Mouse (Mus musculus) small intestine, adult 2 months (tissue): ENCODE measurements around the gene Bst1. TPM values are rescaled to one million over a fixed set of nuclear protein-coding genes. Genes with fewer than 3 reads are reported as not detected.
A peak's percentile ranks its signal among the peaks of the same experiment; 100 is the strongest.

ENCODE experiments used
- H3K27ac ChIP-seq: fragments of 200-500 bp; 2 replicates; pipeline ENCODE4 v1.5.1; 2012; ENCODE audit warnings: low read depth, low read length, control low read depth, inconsistent platforms; ENCODE audit not compliant: insufficient read depth
- H3K27me3 ChIP-seq: fragments of 200-500 bp; 2 replicates; pipeline ENCODE4 v1.6.1; 2012; ENCODE audit warnings: mild to moderate bottlenecking, moderate library complexity, low read length, inconsistent platforms; ENCODE audit not compliant: control insufficient read depth, insufficient read depth
- H3K36me3 ChIP-seq: fragments of 200-500 bp; 2 replicates; pipeline ENCODE4 v1.6.1; 2012; ENCODE audit warnings: mild to moderate bottlenecking, low read length, control low read depth, inconsistent platforms; ENCODE audit not compliant: control insufficient read depth, insufficient read depth
- H3K4me1 ChIP-seq: fragments of 200-500 bp; 2 replicates; pipeline ENCODE4 v1.6.1; 2012; ENCODE audit warnings: low read length, inconsistent platforms, mixed read lengths; ENCODE audit not compliant: control insufficient read depth, insufficient read depth, insufficient read length
- H3K4me3 ChIP-seq: fragments of 200-500 bp; 2 replicates; pipeline ENCODE4 v1.5.1; 2012; ENCODE audit warnings: low read depth, mild to moderate bottlenecking, control low read depth, inconsistent platforms, low read length, moderate library complexity
- CTCF ChIP-seq: fragments of 200-500 bp; IDR thresholded peaks from 2 replicates; pipeline ENCODE4 v1.5.1; 2012; ENCODE audit warnings: low read depth, mild to moderate bottlenecking, control low read depth, inconsistent platforms, low read length, moderate library complexity, mixed read lengths; ENCODE audit not compliant: insufficient replicate concordance, insufficient read length; ENCODE audit errors: extremely low read depth
- POLR2A ChIP-seq: fragments of 200-500 bp; IDR thresholded peaks from 2 replicates; pipeline ENCODE4 v1.6.1; 2012; ENCODE audit warnings: low read depth, mild to moderate bottlenecking, control low read depth, inconsistent platforms, low read length, moderate library complexity
- WGBS: fragments of 180-500 bp; shearing (Covaris S2); methylation state at CpG from one replicate; pipeline ENCODE4 v1.1.7; 2018; 5-methylcytosine and 5-hydroxymethylcytosine counted together
- polyA plus RNA-seq: library from polyadenylated mRNA; depleted of rRNA; stranded (reverse); fragments of >200 nt; gene quantifications from 2 replicates; pipeline ENCODE4 v1.2.3, GENCODE M21; 2012

Gene Bst1
- polyA plus RNA-seq, 1 experiment = 87.8 TPM

DNA sequence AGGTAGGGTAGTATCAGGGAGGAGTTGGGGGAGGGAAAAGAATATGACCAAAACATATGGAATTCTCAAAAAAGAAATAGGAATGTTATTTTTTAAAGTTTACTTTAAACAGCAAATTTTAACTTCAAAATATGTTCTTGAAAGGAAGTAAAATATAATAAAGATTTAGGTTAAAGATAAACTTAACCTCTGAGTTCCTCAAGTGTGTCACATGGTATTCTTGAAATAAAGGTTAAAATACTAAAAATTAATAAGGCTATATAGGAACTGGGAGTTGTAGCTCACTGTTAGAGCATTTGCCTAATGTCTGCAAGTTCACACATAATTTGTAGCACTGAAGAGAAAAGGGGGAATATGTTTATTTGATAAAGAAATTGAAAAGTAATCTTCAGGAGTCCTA, 17.4 kb upstream of the Bst1 start:
- no peak for TF ChIP-seq CTCF
- no peak for TF ChIP-seq POLR2A
- no peak overlapping the region for H3K4me3 ChIP-seq
- no peaks in the 10 kb centered on the region for H3K27me3 ChIP-seq
- no peak overlapping the region for H3K27ac ChIP-seq
- no peaks in the 10 kb centered on the region for H3K4me1 ChIP-seq
- H3K36me3 ChIP-seq = no peaks in the 10 kb centered on the region

DNA sequence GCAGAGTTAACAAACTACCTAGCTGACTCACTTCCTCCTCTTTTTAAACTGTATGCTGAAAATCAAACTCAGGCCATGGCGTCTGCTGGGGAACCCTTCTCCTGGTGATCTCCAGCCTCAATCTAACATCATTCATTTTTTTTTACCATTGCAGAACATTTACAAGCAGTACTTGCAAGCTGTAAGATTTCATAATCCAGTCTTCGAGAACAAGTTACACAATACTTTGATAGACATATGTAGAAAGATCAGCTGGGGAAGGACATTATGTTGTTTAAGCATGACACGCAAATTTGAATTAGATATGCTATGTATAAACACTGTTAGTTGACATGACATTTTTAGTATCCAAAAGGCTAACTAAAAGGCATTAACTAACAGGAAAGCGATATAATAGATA, 16.9 kb upstream of the Bst1 start:
- H3K27ac ChIP-seq = no peak overlapping the region
- H3K4me1 ChIP-seq = peaks cover 2% of the 10 kb centered on the region; the same call in 1 of the 2 replicates
- H3K36me3 ChIP-seq = no peaks in the 10 kb centered on the region
- TF ChIP-seq POLR2A (no peak), CTCF (no peak)
- WGBS = 80% methylated on average over 4 of the region's 4 CpGs
- H3K27me3 ChIP-seq = no peaks in the 10 kb centered on the region
- H3K4me3 ChIP-seq = no peak overlapping the region

DNA sequence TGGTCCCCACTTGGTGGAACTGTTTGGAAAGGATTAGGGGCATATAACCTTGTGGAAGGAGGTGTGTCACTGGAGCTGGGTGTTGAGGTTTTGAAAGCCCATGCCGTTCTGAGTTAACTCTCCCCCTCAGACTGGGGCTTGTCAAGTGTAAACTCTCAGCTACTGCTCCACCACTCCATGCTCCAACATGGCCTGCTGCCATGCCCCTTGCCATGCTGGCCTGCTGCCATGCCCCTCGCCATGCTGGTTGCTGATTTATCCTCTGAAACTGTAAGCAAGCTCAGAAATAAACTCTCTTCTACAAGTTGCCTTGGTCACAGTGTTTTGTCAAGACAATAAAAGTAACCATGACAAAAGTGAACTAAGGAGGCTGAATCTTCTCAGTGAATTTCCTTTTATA, 13.3 kb upstream of the Bst1 start:
- Histone ChIP-seq H3K27me3 (no peaks in the 10 kb centered on the region), H3K36me3 (no peaks in the 10 kb centered on the region), H3K4me3 (no peak overlapping the region), H3K27ac (no peak overlapping the region), H3K4me1 (peaks cover 4% of the 10 kb centered on the region)
- 93% methylated on average over 2 of the region's 2 CpGs for WGBS
- TF ChIP-seq POLR2A (no peak), CTCF (no peak)

DNA sequence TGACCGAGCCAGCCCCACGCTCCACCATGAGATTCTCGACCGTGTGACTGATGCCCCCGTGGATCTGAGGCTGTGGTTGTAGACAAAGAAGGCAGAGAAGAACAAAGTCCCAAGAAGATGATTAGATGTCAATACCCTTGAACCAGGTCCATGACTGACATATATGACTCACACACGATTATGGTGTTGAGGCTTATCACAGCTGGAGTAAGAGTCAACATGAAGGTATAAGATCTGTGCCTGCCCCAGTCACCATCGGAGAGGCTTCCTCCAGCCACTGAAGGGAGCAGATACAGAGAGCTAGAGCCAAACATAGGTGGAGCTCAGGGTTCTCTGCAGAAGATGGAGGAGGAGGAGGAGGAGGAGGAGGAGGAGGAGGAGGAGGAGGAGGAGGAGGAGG, 12.3 kb upstream of the Bst1 start:
- Histone ChIP-seq H3K27ac (no peak overlapping the region; the same call in 1 of the 2 replicates), H3K4me1 (peaks cover 4% of the 10 kb centered on the region), H3K36me3 (no peaks in the 10 kb centered on the region), H3K27me3 (no peaks in the 10 kb centered on the region), H3K4me3 (no peak overlapping the region)
- WGBS = 55% methylated on average over 7 of the region's 7 CpGs
- TF ChIP-seq CTCF (no peak), POLR2A (no peak)

DNA sequence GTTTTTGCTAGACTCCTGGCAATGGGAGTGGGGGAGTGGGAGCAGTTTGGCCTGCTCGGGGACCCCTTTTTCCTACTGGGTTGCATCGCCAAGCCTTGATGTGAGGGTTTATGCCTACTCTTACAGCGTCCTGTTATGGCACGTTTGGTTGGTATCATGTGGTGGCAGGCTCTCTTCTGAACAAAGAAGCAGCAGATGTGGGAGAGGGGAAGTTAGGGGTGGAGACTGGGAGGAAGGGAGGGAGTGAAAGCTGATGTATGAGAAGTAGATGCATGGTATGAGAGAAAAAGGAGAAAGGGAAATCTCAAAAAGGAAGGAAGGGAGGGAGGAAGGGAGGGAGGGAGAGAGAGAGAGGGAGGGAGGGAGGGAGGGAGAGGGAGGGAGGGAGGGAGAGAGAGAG, 11.8 kb upstream of the Bst1 start:
- TF ChIP-seq POLR2A = no peak
- no peak for TF ChIP-seq CTCF
- 82% methylated on average over 4 of the region's 4 CpGs for WGBS
- Histone ChIP-seq H3K27me3 (no peaks in the 10 kb centered on the region), H3K4me3 (no peak overlapping the region), H3K4me1 (peaks cover 4% of the 10 kb centered on the region), H3K36me3 (no peaks in the 10 kb centered on the region), H3K27ac (peak overlapping the region; percentile 49; the same call in 1 of the 2 replicates)

DNA sequence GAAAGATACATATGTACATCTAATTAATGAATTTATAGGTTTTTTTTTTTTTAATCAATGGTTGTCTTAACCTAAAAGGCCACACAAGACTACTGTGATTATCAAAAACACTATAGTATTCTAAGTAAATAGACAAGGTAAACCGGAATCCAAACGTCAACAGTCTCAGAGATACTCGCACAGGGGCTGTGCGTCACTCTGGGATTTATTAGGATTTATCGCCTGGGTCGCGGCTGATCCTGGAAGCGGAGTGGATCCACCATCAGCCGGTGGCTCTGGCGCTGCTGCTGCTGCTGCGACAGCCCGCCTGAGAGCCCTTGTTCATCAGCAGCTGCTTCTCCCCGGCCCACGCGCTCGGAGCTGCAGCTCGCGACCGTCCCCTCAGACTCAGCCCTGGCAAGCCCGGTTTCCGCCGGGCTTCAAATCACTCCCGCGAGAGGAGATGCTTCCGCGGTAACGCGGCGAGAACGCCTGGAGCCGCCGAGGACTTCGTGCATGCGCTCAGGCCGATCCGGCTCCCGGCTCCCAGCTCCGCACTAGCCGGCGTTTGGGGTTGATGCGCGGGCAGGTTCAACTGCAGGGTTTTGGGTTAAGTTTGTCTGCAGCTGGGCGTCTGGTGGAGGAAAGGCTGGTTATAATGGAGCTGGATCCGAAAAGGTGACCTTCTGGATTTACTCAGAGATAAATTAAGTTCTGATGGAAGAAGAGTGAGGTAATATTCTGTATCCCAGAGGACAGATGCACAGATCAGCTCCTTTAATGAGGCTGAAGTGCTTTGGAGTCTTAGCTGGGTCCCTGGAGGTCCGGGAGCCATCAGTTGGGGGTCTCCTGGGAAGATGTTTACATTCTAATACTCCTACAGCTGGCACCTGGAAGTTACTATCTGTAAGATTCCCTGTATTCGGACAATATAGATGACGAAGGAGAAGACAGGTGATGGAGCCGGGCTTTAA, 10.7 kb upstream of the Bst1 start:
- Histone ChIP-seq H3K4me1 (peaks cover 4% of the 10 kb centered on the region), H3K36me3 (no peaks in the 10 kb centered on the region), H3K27ac (peak overlapping the region; percentile 67), H3K4me3 (peak overlapping the region; percentile 68), H3K27me3 (no peaks in the 10 kb centered on the region)
- 6% methylated on average over 48 of the region's 48 CpGs for WGBS
- TF ChIP-seq CTCF = no peak
- peak; percentile 50 for TF ChIP-seq POLR2A

DNA sequence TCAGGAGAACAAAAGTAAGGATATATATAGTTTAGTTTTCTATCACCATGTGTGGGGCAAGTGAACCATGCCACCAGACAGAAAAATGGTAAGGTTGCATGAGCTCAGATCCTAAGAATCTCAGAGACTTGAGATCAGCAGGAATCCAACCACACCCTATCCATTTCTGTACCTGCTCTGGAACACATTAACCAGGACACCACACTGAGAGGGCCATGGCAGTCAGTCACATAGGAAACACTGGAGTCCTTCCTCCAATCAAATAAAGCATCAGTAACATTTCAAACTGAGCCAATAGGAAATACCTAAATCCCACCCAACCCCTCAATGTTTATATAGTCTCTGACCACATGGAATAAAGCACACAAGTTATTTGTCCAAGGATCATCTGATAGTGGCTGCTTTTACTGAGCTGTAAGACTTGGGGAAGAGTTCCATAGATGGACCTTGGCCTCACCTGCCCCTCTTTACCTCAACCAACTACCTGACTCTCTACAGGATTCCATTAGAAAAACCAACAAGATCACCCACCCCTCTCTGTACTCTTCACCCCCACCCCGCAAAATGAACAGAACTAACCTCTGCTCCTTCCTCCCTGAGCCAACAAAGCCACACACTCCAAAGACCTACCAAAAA, 8.1 kb upstream of the Bst1 start:
- H3K4me1 ChIP-seq = peaks cover 4% of the 10 kb centered on the region
- H3K27ac ChIP-seq = peak overlapping the region; percentile 61; the same call in 1 of the 2 replicates
- WGBS = 51% methylated on average over 1 of the region's 1 CpGs
- TF ChIP-seq POLR2A (no peak), CTCF (no peak)
- H3K36me3 ChIP-seq = no peaks in the 10 kb centered on the region
- no peak overlapping the region for H3K4me3 ChIP-seq
- H3K27me3 ChIP-seq = no peaks in the 10 kb centered on the region
